Mouse (Mus musculus) large intestine, adult 2 months (tissue): ENCODE data around the gene Fcrla. TPM values are rescaled to one million over a fixed set of nuclear protein-coding genes. Genes with fewer than 3 reads are reported as not detected.
"Not testable (repeated sequence)": the region's sequence is repeated elsewhere in the genome, so short reads cannot be mapped to it uniquely, and the experiment has no call there.

ENCODE experiments used
- DNase-seq: peaks from one replicate; pipeline ENCODE4 v3.0.0-alpha.2; 2012; ENCODE audit warnings: low read depth, low spot score
- WGBS: fragments of 180-500 bp; shearing (Covaris S2); methylation state at CpG from one replicate; pipeline ENCODE4 v1.1.7; 2018; 5-methylcytosine and 5-hydroxymethylcytosine counted together
- polyA plus RNA-seq: library from polyadenylated mRNA; depleted of rRNA; stranded (reverse); fragments of >200 nt; gene quantifications from 2 replicates; pipeline ENCODE4 v1.2.3, GENCODE M21; 2012; rRNA removed

The Fcrla gene
- 9.8 and 11.8 TPM in 2 replicates for polyA plus RNA-seq

DNA sequence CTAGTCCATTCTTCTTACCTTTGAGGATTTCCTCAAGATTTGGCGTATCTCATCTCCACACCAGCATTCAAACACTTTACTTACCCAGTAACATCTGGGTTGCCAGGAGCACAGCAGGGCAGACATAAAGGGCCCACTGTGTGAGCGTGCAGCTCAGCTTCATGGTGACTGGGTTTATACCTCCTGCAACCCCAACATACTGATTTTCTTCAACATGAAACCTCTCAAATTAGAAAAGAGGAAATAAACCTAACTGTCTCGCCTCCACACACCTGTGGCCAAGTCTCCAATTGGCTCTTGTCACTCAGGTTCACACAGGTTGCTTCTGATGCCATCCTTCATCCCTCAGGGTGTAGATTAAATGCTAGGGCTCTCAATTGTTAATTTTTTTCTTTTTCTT lies at the start of gene Fcrla:
Fcrla (minus strand) TSS at position 206 of the 400 bp plus-strand sequence.
- DNase-seq: no peak
- WGBS: 89% methylated on average over 3 of the region's 3 CpGs

DNA sequence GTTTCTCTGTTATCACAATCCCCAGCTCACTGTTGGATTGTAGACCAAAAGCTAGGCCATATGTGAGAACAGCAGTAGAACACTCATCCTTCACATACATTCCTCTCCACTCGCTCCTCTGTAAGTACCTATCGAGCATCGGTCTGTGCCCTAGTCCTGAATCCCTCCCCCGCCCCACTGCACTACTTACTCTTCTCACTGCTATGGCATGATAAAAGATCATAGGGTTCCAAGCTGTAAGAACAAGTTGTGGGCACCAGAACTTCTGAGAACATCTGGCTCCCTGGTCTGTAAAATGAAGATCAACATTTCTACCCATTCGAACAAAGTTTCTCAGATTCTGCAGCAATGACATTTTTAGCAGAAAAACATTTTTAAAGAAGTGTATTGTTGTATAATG lies 49.1 kb upstream of the Fcrla start, which contains the start of gene Fcgr2b:
Fcgr2b (minus strand) TSS at position 101 of the 400 bp plus-strand sequence.
- 91% methylated on average over 5 of the region's 5 CpGs for WGBS
- no peak for DNase-seq

DNA sequence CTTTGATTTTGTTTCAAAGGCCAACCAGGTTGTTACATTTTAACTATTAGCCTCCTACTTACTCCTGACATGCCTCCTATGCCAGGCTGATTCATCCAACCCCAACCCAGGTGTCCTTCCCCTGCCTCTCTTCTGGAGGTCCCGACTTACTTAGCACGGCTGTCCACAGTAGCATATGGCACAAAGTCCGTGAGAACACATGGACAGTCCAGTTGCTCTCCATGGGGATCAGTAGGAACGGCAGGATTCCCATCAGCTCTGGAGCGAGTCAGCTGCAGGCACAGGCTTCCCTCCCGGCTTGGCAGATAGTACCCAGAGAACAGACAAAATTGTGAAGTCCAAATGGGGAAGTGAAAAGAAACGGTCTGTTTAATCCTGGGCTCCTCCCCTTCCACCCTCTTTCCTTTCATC lies 48.4 kb upstream of the Fcrla start:
- DNase-seq: no peak
- 36% methylated on average over 7 of the region's 7 CpGs for WGBS

DNA sequence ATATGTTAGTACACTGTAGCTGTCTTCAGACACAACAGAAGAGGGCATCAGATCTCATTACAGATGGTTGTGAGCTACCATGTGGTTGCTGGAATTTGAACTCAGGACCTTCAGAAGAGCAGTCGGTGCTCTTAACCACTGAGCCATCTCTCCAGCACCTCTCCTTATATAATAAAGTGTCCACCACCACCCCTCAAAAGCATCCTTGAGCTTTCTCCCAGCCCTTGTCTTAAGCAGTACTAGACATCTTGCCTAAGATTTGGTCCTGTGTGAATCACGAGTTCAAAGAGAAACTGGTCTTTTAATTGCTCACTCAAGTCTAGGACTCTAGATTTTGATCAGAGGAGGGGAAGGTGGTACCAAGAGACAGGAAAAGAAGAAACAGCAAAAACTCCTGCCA lies 48.0 kb upstream of the Fcrla start:
- not testable (repeated sequence) for DNase-seq
- 55% methylated on average over 2 of the region's 2 CpGs for WGBS

DNA sequence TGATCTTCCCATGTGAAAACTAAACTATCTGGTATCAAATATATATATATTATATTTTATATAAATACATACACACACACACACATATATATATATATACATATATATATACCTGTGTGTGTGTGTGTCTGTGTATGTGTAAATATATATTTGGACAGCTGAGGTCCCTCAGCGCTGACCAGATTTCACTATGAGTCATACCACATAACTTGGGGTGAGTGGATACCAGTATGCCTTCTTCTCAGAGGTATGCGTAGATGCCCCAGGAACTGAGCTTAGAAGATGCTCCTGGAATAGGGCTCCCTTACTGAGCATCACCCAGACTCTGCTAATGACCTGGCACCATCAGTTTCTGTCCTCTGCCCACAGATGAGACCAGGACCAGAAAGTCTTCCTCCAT lies 47.4 kb upstream of the Fcrla start:
- DNase-seq: no peak
- WGBS: 89% methylated on average over 2 of the region's 2 CpGs

DNA sequence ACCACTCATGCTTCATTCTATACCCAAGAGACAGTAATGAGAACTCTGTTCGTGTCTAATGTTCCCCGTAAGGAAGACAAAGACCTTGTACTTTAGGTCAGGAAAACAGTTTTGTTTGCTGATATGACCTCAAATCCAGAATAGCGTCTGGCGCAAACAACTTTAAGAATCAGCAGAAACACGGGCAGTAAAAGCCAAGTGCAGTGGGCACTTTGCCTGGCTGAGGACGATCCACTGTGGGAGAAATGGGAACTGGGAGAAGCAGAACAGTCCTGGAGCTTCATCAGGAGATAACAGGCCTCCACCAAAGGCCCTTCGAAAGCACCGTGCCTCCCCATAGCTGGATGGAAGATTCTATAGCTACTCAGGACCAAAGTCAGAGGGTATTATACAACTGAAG lies 46.8 kb upstream of the Fcrla start:
- DNase-seq: no peak
- WGBS: 71% methylated on average over 8 of the region's 8 CpGs

DNA sequence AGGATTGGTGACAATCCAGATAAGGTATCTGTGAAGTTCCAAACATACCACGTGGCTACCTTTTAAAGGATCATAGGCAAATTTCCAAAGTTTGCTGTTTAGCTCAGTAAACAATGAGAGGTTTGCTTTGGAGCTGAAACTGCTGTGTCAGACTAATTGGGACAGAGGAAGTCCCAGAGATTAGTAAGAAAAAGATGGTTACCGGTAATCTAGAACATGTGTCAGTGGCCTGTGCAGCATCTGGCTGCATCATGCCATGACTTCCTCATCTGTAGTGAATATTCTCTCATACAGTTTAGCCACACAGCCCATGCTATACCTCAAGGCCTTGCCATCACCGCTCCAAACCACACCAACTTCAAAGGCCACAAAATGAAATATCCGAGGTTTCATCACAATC lies 45.6 kb upstream of the Fcrla start:
- DNase-seq: no peak
- WGBS: 64% methylated on average over 4 of the region's 4 CpGs

DNA sequence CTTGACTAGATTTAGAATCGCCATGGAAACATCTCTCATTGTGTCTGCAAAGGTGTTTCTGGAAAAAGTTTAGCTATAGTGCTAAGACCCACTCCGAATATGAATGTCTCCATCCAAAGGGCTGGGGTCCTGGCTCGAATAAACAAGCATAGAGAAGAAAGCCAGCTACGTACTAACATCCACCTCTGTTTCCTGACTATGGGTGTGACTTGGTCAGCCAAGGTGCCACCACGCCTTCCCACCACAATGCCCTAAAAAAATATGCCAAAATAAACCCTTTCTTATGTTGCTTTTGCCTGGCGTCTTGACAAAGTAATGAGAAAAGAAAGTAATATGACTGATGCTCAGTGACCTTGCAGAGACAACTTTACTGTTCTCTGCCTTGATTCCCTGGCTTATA lies 45.1 kb upstream of the Fcrla start:
- WGBS: 70% methylated on average over 6 of the region's 6 CpGs
- no peak for DNase-seq

DNA sequence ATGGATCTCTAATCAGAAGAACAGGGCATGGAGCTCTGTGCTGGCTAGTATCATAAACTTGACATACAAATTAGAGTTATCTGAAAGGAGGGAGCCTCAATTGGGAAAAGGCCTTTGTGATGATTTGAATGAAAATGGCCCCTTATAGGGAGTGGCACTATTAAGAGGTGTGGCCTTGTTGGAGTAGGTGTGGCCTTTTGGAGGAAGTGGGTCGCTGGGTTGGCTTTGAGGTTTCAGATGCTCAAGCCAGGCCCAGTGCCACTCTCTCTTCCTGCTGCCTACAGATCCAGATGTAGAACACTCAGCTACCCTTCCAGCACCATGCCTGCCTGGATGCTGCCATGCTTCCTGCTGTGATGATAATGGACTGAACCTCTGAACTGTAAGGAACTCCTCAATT lies 41.2 kb upstream of the Fcrla start:
- DNase-seq: no peak
- WGBS: 58% methylated on average over 1 of the region's 1 CpGs

DNA sequence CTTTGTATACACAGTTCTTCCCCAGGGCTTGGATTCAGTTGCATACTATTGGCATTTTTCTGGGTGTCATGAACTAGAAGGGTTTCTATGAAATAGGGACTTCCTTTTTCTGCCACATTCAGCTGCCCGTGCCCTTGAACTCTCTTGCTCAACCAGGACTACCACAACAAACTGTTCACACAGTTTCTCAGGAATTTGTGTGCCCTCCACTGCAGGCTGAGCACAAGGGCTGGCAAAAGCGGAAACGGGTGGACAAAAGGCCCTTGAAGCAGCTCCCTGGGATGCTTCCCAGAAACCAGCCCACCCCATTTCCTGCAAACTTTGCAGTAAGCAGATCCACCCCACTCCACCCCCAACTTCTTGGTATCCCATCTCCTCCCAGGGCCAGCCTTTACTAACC lies 40.2 kb upstream of the Fcrla start:
- 76% methylated on average over 3 of the region's 3 CpGs for WGBS
- DNase-seq: no peak

DNA sequence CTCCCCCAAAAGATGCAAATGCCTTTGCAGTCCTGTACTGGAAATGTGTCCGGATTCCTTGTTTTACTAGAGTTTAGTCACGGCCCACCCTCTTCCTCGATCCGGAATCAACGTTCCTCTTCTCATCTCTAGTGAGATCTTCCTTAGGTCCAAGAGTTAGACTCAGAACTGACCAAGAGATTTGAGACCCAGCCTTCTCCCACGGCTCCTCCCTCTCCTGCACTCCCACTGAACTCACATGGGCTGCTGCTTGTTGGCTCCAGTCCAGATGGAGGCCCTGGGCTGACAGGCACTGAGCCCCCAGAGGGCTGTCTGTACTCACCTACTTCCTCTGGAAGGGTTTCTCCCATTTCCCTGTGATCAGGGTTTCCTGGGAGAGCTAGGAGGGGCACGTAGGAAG lies 35.7 kb upstream of the Fcrla start:
- DNase-seq: no peak
- WGBS: 82% methylated on average over 7 of the region's 7 CpGs

DNA sequence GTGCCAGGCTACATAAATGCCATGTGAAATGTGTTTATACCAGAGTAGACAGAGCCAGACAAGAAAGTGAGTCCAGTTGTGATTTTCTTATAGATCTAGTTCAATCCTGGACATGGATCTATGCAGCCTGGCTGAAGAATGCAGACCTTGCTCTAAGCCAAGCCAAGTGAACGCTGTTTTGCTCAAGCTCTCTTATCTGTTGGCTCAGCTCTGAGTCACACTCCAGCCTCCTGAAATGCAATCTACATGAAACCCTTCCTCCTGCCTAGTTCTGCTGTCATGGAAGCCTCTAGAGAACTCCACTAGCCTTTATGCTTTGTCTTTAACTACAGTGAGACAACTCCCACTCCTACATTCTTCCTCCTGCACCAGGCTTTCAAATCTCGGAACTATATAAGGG lies 34.9 kb upstream of the Fcrla start:
- DNase-seq: no peak

DNA sequence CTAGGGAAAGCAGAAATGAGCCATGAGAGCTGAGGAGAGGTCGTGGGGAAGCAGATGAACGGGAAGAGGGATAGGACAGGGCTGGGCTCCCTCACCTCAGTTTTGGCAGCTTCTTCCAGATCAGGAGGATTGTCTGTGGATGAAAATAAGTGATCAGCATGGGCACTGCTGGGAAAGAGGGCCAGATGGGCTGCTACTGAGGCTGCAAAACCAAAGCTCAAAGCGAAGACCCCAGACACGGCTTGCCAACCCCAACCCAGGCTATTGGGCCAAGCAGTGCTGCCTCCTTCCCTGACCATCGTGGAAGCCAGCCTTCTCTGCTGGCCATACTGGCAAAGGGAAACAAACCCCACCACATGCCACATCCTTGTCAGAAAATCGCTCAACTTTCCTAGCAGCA lies 33.7 kb upstream of the Fcrla start:
- no peak for DNase-seq
- WGBS: 81% methylated on average over 6 of the region's 6 CpGs

More for the DNA sequence above, 34.9 kb upstream of the Fcrla start:
- 39% methylated on average over 2 of the region's 2 CpGs for WGBS

DNA sequence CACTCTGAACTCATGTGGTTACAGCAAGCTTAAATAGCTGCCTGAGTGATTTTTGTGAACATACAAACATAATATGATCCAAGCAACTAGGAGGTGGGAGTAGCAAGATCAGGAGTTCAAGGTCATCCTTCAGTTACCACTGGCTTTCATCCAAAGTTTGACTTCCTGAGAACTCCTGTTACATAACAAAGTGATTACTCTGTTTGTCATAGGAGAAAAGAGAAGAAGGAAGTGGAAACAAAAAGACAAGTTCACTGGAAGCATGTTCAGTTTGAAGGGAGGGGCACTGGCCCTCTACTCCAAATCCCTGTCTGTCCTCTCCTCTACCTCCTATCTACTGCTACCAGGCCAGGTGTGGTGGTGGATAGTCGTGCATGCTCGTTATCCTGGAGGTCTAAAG lies 32.4 kb upstream of the Fcrla start:
- 23% methylated on average over 2 of the region's 2 CpGs for WGBS
- no peak for DNase-seq

DNA sequence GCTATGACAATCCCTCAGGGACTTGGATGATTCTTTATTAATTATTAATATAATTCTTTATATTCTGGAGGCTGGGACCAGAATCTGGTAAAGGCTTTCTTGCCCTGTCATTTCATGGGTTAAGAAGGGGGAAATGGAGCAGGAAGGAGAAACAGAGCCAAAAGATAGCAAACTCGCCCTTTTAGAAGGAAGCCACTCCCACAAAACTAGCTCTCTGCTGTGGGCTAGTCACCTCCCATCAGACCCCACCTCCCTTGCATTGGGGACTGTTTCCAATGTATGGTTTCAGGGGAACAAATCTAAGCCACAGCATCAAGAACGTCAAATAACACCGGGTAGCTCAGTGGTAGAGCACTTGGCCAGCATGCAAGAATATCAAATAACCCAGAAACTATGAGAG lies 30.8 kb upstream of the Fcrla start:
- WGBS: 57% methylated on average over 3 of the region's 3 CpGs

DNA sequence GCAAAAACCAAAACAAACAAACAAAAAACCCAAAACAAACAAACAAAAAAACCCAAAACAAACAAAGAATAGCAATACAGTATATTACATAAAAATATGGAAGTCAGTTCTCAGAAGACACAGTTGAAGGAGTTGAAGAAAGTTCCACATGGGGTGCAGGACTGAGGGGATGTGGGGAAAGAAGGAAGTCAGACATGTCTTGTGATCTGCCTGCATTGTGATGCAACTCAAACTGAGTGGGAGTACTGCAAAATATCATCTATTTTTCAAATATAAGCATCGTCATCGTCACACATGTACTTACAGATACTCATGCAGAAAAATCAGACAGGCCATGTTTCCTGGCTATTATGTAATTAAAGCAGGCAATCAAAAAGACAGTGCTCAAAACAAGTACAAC lies 25.8 kb upstream of the Fcrla start:
- 79% methylated on average over 2 of the region's 2 CpGs for WGBS
- no peak for DNase-seq

More for the DNA sequence above, 30.8 kb upstream of the Fcrla start:
- no peak for DNase-seq

DNA sequence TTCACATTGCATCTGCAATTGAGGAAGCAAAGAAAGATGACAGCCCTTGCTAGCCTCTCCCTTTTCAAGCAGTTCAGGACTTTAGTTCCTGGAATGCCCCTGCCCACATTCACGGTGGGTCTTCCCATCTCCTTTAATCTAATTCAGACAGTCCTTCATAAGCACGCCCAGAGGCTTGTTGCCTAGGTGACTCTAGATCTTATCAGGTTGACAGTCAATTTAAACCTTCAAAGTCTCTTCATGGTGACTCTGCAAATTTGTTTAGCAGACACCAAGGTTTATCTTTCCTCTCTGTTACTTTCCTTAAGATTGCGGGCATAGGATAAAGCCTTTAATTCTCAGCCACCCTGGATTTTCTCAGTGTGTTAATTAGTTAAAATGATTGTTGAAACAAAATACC lies 23.4 kb upstream of the Fcrla start:
- no peak for DNase-seq
- WGBS: 63% methylated on average over 3 of the region's 3 CpGs

DNA sequence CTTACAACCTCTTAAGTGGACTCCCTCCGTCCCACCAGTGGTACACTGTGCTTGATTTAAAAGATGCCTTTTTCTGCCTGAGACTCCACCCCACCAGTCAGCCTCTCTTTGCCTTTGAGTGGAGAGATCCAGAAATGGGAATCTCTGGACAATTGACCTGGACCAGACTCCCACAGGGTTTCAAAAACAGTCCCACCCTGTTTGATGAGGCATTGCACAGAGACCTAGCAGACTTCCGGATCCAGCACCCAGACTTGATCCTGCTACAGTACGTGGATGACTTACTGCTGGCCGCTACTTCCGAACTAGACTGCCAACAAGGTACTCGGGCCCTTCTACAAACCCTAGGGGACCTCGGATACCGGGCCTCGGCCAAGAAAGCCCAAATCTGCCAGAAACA lies 17.5 kb upstream of the Fcrla start:
- not testable (repeated sequence) for DNase-seq
- 98% methylated on average over 9 of the region's 9 CpGs for WGBS

DNA sequence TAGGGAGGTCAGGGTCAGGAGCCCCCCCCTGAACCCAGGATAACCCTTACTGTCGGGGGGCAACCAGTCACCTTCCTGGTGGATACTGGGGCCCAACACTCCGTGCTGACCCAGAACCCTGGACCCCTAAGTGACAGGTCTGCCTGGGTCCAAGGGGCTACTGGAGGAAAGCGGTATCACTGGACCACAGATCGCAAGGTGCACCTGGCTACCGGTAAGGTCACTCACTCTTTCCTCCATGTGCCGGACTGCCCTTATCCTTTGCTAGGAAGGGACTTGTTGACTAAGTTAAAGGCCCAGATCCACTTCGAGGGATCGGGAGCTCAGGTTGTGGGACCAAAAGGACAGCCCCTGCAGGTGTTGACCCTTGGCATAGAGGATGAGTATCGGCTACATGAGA lies 16.8 kb upstream of the Fcrla start:
- DNase-seq: not testable (repeated sequence)
- 99% methylated on average over 9 of the region's 9 CpGs for WGBS

DNA sequence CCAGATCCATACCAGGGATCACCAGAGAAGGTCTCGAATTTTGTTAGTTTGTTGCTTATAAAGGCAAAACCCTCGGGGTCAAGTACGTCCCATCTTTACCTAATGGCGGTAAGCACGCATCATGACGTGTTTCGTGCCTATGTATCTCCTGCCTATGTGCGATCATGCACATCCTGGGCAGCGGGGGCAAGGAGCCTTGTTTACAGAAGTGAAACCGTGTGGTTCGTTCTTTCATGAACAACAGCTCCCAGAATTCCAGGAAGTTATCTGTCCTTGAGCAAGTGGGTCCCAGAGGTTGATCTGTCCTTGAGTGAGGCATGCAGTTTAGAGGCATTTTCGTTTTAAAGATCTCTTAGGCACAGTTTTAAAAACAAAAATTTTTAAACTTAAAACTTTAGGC lies 11.9 kb upstream of the Fcrla start:
- WGBS: 84% methylated on average over 12 of the region's 12 CpGs
- DNase-seq: no peak

DNA sequence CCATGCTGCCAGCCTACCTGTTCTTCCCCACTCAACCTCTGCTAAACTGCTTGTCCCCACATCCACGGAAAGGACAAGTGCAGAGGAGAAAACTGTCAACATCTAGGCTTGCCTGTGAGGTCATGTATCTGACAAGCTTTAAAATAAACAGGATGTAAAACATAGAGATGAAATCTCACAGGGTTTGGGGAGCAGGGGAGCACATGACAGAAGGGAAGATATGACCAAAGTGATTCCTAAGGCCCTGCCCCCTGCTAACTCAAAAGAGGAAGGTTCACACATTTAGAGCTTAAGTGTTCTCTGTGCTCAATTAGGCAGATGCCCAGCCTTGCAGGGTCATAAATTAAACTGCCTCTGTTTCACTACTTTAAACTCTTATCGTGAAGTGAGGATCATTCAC lies 7.0 kb upstream of the Fcrla start:
- WGBS: 22% methylated on average over 2 of the region's 2 CpGs
- DNase-seq: no peak

DNA sequence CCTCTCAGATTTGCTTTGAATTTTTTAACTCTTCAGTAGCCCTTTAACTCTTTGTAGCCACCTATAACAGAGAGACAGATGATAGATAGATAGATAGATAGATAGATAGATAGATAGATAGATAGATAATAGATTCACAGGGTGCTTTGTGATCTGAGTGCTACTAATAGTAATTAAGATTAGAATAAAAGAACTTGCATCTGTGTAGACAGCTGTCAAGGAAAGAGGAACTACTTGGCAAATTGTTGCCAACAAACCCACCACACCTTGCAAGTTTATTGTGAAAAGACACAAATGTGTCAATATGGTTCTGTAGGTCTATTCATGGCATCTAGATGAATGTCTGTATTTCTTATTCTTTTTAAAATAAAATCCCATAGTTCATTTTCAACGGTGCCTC lies 6.6 kb upstream of the Fcrla start:
- 77% methylated on average over 1 of the region's 1 CpGs for WGBS
- DNase-seq: no peak
